Mouse (Mus musculus): ENCODE measurements around the gene Zfp207. TPM values are rescaled to one million over a fixed set of nuclear protein-coding genes. Genes with fewer than 3 reads are reported as not detected.
"Not testable (repeated sequence)": the region's sequence is repeated elsewhere in the genome, so short reads cannot be mapped to it uniquely, and the experiment has no call there.

Gene Zfp207
- total and polyA plus RNA-seq, 2 experiments from 2014 or later, result 141 to 228 TPM

DNA sequence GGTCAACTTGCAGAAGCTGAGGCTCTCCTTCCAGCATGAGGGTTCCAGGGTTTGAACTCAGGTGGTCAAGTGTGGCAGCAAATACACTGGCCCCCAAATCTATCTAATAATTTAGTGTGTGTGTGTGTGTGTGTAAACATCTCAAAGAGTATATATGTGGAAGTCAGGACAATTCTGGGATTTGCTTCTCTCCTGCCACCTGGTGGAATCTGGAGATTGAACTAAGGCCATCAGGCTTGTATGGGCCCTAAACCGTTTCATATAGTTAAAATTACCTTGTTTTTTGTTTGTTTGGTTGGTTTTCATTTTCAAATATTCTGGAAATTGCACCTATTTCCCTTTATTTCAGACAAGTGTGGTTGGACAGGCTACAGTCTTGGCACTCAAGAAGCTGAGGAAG is 14.1 kb upstream of the Zfp207 start:
- no peaks in the 10 kb centered on the region for H3K4me1 ChIP-seq (ENCODE audit: insufficient read depth, low read length)
- no peak overlapping the region for H3K9ac ChIP-seq (replicated peaks; ENCODE audit: low read length)
- peak; percentile 48; the same call in 1 of the 2 replicates for TF ChIP-seq CTCF (IDR thresholded peaks at IDR 0.05; ENCODE audit: low read depth)
- no peak for ATAC-seq
- no peaks in the 10 kb centered on the region for H3K27me3 ChIP-seq (ENCODE audit: insufficient read depth, low read length)
- no peak overlapping the region for H3K27ac ChIP-seq
- DNase-seq (ENCODE audit: low spot score), result peak; percentile 54
- 93% methylated on average over 1 of the region's 1 CpGs for WGBS
- H3K36me3 ChIP-seq (ENCODE audit: insufficient read depth, low read length), result peaks cover 25% of the 10 kb centered on the region
- no peak overlapping the region for H3K4me2 ChIP-seq (ENCODE audit: low read depth, low read length)
- H3K9me3 ChIP-seq (ENCODE audit: low read length), result no peaks in the 10 kb centered on the region
- H3K4me3 ChIP-seq (ENCODE audit: low read length), result no peak overlapping the region

DNA sequence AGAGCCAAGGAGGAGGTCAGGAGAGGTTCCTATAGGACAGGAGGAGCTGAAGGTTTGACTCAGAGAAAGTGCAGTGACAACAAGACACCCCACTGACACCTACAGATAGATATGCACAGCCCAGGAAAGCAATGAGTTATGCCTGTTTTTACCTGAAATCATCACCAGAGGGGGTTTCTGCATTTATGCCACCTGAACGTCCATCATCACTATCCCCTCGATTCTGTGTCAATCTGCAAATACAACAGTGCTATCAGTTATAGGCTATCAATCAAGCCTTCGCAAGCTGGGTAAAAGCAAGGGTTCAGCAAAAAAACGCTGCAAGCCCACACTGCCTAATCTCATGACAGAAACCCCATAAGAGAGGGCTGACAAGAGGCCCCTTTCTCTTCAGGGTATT is 6.4 kb upstream of the Zfp207 start:
- peaks cover 6% of the 10 kb centered on the region for H3K36me3 ChIP-seq (ENCODE audit: insufficient read depth, low read length)
- DNase-seq (ENCODE audit: low spot score) (peak; percentile 15), ATAC-seq (no peak)
- TF ChIP-seq CTCF (IDR thresholded peaks at IDR 0.05; ENCODE audit: low read depth), result no peak; the same call in 1 of the 2 replicates
- H3K27me3 ChIP-seq (ENCODE audit: insufficient read depth, low read length), result no peaks in the 10 kb centered on the region
- H3K9me3 ChIP-seq (ENCODE audit: low read length), result no peaks in the 10 kb centered on the region
- peaks cover 6% of the 10 kb centered on the region; the same call in 1 of the 2 replicates for H3K4me1 ChIP-seq (ENCODE audit: insufficient read depth, low read length)
- peak overlapping the region; percentile 94; the same call in 1 of the 2 replicates for H3K4me3 ChIP-seq (ENCODE audit: low read length)
- H3K27ac ChIP-seq, result no peak overlapping the region
- H3K4me2 ChIP-seq (ENCODE audit: low read depth, low read length), result peak overlapping the region; percentile 76
- H3K9ac ChIP-seq (replicated peaks; ENCODE audit: low read length), result no peak overlapping the region
- WGBS, result 60% methylated on average over 4 of the region's 4 CpGs

DNA sequence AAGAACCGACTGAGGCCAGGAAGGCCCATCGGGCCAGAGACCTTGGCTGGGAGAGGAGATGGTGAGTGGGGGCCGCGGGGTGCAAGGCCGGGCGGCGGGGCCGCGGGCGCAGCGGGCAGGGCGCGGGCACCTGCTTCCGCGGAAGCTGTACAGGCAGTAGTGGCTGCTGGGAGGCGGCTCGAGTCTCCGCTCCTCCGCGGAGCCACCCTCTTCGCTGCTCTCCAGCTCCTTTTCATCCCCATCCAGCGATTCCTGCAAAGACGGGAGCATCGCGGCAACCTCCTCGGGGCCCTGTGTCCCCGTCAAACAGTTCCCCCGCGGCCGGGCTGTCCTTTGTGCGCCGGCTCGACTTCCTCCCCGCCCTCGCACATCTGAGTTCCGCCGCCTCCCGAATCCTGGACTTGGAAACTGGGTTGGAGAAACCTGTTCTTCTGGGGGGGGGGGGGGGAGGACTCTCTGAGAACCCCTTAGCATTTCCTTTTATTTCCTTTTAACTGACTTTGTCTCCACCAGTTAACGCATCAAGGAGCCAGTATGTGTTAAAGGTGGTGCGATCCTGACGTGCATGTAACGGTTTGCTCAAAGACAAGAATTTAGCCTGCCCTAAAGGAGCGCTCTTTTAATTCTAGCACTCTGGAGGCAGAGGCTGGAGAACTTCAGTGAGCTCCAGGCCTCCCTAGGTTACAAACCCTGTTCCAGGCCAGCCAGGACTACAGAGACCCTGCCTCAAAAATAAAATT is 5.2 kb upstream of the Zfp207 start, which contains the start of gene 5730455P16Rik:
Gene 5730455P16Rik, minus strand, starts transcription at position 323 of the 740 bp plus-strand sequence.
- H3K4me1 ChIP-seq (ENCODE audit: insufficient read depth, low read length), result peaks cover 6% of the 10 kb centered on the region; the same call in 1 of the 2 replicates
- 1% methylated on average over 42 of the region's 43 CpGs for WGBS

DNA sequence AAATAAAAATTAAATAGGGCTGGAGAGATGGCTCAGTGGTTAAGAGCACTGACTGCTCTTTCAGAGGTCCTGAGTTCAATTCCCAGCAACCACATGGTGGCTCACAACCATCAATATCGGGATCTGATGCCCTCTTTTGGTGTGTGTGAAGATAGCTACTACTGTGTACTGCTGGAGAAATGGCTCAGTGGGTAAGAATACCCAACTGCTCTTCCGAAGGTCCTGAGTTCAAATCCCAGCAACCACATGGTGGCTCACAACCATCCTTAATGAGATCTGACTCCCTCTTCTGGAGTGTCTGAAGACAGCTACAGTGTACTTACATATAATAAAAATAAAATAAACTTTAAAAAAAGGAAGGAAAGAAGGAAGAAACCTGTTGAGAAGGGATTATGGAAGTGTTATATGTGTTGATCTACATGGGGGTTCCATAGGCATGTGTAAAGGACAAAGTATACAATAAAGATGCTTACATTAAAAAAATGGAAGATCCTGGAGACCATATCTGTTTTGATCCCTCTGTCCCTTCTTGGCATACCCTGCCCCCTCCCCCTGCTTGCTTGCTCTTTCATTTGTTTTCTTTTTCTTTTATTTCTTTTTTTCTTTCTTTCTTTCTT is 4.5 kb upstream of the Zfp207 start:
- WGBS, result 63% methylated on average over 2 of the region's 2 CpGs
- not testable (repeated sequence) for H3K36me3 ChIP-seq (ENCODE audit: insufficient read depth, low read length); H3K9me3 ChIP-seq (ENCODE audit: low read length); ATAC-seq; H3K27me3 ChIP-seq (ENCODE audit: insufficient read depth, low read length); DNase-seq (ENCODE audit: low spot score); H3K4me1 ChIP-seq (ENCODE audit: insufficient read depth, low read length)
- Histone ChIP-seq H3K4me2 (ENCODE audit: low read depth, low read length) (peak overlapping the region; percentile 76), H3K4me3 (ENCODE audit: low read length) (peak overlapping the region; percentile 94), H3K27ac (peak overlapping the region; percentile 94), H3K9ac (replicated peaks; ENCODE audit: low read length) (peak overlapping the region; percentile 97; the same call in 1 of the 2 replicates)
- peak; percentile 6; the same call in 1 of the 2 replicates for TF ChIP-seq CTCF (IDR thresholded peaks at IDR 0.05; ENCODE audit: low read depth)

More for the DNA sequence above, 5.2 kb upstream of the Zfp207 start, which contains the start of gene 5730455P16Rik:
- Histone ChIP-seq H3K9me3 (ENCODE audit: low read length) (no peaks in the 10 kb centered on the region), H3K4me3 (ENCODE audit: low read length) (peak within 1 kb of the TSS; percentile 94), H3K36me3 (ENCODE audit: insufficient read depth, low read length) (peaks cover 6% of the 10 kb centered on the region), H3K27ac (peak within 1 kb of the TSS; percentile 94), H3K27me3 (ENCODE audit: insufficient read depth, low read length) (no peaks in the 10 kb centered on the region), H3K4me2 (ENCODE audit: low read depth, low read length) (peak within 1 kb of the TSS; percentile 76), H3K9ac (replicated peaks; ENCODE audit: low read length) (peak within 1 kb of the TSS; percentile 97)
- ATAC-seq (peak; percentile 91), DNase-seq (ENCODE audit: low spot score) (peak; percentile 92)
- no peak for TF ChIP-seq CTCF (IDR thresholded peaks at IDR 0.05; ENCODE audit: low read depth)

DNA sequence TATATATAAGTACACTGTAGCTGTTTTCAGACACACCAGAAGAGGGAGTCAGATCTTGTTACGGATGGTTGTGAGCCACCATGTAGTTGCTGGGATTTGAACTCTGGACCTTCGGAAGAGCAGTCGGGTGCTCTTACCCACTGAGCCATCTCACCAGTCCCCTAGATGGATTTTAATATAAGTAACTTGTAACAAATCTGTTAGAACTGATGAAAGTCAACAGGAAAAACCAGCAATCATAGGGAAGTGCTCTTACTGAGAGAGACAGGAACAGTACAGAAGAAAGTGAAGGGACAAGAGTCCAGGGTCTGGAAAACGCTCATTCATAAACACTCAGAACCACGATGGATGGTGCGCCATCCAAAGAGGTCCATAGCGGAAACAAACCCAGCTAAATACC is 3.9 kb upstream of the Zfp207 start:
- not testable (repeated sequence) for H3K27me3 ChIP-seq (ENCODE audit: insufficient read depth, low read length); ATAC-seq; H3K9ac ChIP-seq (replicated peaks; ENCODE audit: low read length); H3K9me3 ChIP-seq (ENCODE audit: low read length); H3K36me3 ChIP-seq (ENCODE audit: insufficient read depth, low read length); H3K4me1 ChIP-seq (ENCODE audit: insufficient read depth, low read length); DNase-seq (ENCODE audit: low spot score); H3K4me2 ChIP-seq (ENCODE audit: low read depth, low read length); H3K27ac ChIP-seq; H3K4me3 ChIP-seq (ENCODE audit: low read length)
- WGBS, result 95% methylated on average over 7 of the region's 7 CpGs

DNA sequence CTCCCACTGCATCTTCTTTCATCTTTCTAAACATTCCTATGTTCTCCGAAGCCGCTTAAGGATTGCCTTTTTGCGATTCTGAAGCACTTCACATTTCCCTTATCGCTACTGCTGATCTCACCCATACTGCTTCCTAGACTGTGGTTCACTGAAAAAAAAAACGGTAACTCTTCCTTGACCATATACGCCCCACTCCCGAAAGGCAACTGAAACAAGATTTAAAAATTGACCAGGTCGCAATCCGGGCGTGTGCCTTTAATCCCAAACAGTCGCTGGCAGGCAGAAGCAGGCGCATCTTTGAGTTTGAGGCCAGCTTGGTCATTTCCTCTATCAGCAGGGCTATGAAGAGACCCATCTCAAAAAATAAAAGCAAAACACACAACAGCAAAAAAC is 457 bp upstream of the Zfp207 start:
- Histone ChIP-seq H3K36me3 (ENCODE audit: insufficient read depth, low read length) (no peaks in the 10 kb centered on the region; the same call in 1 of the 2 replicates), H3K27me3 (ENCODE audit: insufficient read depth, low read length) (no peaks in the 10 kb centered on the region), H3K4me2 (ENCODE audit: low read depth, low read length) (peak overlapping the region; percentile 73), H3K27ac (peak overlapping the region; percentile 90), H3K4me3 (ENCODE audit: low read length) (peak overlapping the region; percentile 60), H3K9me3 (ENCODE audit: low read length) (no peaks in the 10 kb centered on the region), H3K4me1 (ENCODE audit: insufficient read depth, low read length) (peaks cover 16% of the 10 kb centered on the region), H3K9ac (replicated peaks; ENCODE audit: low read length) (peak overlapping the region; percentile 84)
- ATAC-seq, result peak; percentile 47; the same call in 1 of the 2 replicates
- no peak for TF ChIP-seq CTCF (IDR thresholded peaks at IDR 0.05; ENCODE audit: low read depth)
- DNase-seq (ENCODE audit: low spot score), result peak; percentile 45
- WGBS, result 6% methylated on average over 12 of the region's 12 CpGs

All from hindbrain, postnatal 0 days (tissue).